Mouse (Mus musculus): ENCODE results near the gene Mybph.

DNA sequence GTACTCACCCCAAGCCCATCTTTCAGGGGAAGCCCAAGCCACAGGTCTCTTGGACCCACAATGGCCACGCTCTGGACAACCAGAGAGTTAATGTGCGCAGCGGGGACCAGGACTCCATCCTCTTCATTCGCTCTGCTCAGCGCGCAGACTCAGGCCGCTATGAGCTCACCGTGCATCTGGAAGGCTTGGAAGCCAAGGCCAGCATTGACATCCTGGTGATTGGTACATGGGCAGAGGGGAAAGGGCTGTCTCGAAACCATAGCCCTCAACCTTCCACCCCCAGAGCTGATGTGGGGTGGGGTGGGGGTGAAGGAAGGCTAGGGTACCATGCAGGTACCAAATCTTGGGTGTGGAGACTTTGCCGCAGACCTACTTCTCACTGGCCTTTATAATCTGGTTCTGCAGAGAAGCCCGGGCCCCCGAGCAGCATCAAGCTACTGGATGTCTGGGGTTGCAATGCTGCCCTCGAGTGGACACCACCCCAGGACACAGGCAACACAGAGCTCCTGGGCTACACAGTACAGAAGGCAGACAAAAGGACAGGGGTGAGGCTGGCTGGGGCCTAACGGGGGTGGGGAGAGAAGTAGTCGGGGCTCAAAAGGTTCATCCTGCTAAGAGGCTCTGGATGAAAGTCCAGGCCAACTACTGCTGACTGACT is 4.2 kb downstream of the Mybph start:
- TF ChIP-seq CTCF (IDR thresholded peaks at IDR 0.05; ENCODE audit: low read depth) (peak; percentile 46), EP300 (optimal IDR thresholded peaks at IDR 0.05) (no peak)

Measured in stomach, postnatal 0 days (tissue).